Mouse (Mus musculus) telencephalon, adult 2 months (tissue): ENCODE data around the gene B4galt2.
A peak's percentile ranks its signal among the peaks of the same experiment; 100 is the strongest.

Experiments
- DNase-seq: peaks from one replicate; pipeline ENCODE4 v3.0.0-alpha.2; 2011; ENCODE audit warnings: low read depth, low spot score

The B4galt2 gene

GRCm38 (mm10) chr4:117835531-117836111, 47.7 kb downstream of the B4galt2 start:
- peak; percentile 74 for DNase-seq

- no peak for DNase-seq
Observed at GRCm38 (mm10) chr4:117834845-117835530, 48.3 kb downstream of the B4galt2 start.

GRCm38 (mm10) chr4:117834457-117834844, 48.8 kb downstream of the B4galt2 start, which contains the start of gene Slc6a9:
Gene Slc6a9, plus strand, starts transcription at chr4:117834506.
- no peak for DNase-seq

- no peak for DNase-seq
Observed at GRCm38 (mm10) chr4:117831920-117832691, 51.2 kb downstream of the B4galt2 start.

- DNase-seq: no peak
Observed at GRCm38 (mm10) chr4:117831499-117831898, 51.8 kb downstream of the B4galt2 start.

- DNase-seq: no peak
Observed at GRCm38 (mm10) chr4:117830801-117831200, 52.5 kb downstream of the B4galt2 start.

- DNase-seq: no peak
Observed at GRCm38 (mm10) chr4:117830124-117830551, 53.1 kb downstream of the B4galt2 start.

- no peak for DNase-seq
Observed at GRCm38 (mm10) chr4:117829260-117830123, 53.8 kb downstream of the B4galt2 start.

GRCm38 (mm10) chr4:117828572-117829145, 54.6 kb downstream of the B4galt2 start:
- DNase-seq: no peak
